Mouse (Mus musculus): ENCODE results near the gene Capn15. TPM values are rescaled to one million over a fixed set of nuclear protein-coding genes. Genes with fewer than 3 reads are reported as not detected.

Capn15 gene
- polyA plus RNA-seq, 1 experiment from 2014 or later = 11.4 TPM

DNA sequence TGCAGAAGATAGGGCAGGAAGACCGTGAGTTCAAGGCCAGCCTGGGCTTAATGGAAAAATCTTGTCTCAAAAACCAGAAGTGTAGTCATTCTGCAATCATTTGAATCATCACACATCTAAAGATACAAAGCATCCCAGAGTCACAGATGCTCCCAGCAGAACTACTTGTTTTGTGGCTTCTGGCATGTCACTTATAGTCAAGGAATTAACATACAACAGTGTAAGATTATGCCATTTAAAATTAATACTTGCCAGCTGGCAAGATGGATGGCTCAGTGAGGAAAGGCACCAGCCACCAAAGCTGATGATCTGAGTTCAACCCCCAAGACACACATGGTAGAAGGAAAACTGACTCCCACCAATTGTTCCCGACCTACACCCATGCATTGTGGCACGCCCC, 31.4 kb upstream of the Capn15 start:
- Histone ChIP-seq H3K4me3 (replicated peaks) (no peak overlapping the region), H3K9ac (no peak overlapping the region), H3K4me1 (replicated peaks) (peaks cover 18% of the 10 kb centered on the region), H3K36me3 (replicated peaks) (no peaks in the 10 kb centered on the region), H3K4me2 (no peak overlapping the region), H3K27ac (replicated peaks) (no peak overlapping the region), H3K27me3 (no peaks in the 10 kb centered on the region), H3K9me3 (replicated peaks) (no peaks in the 10 kb centered on the region)
- no peak for ATAC-seq (ENCODE audit: insufficient read depth)
- WGBS (ENCODE audit: insufficient replicate concordance) = 56% methylated on average over 3 of the region's 3 CpGs

GRCm38 (mm10) chr17:26013711-26014110, 28.1 kb upstream of the Capn15 start:
- 69% methylated on average over 10 of the region's 10 CpGs for WGBS (ENCODE audit: insufficient replicate concordance)
- peaks cover 32% of the 10 kb centered on the region for H3K4me1 ChIP-seq (replicated peaks)
- H3K27me3 ChIP-seq = no peaks in the 10 kb centered on the region
- no peak for ATAC-seq (ENCODE audit: insufficient read depth)
- H3K4me2 ChIP-seq = no peak overlapping the region
- no peaks in the 10 kb centered on the region for H3K9me3 ChIP-seq (replicated peaks)
- no peak overlapping the region for H3K9ac ChIP-seq
- H3K4me3 ChIP-seq (replicated peaks) = no peak overlapping the region
- no peak overlapping the region for H3K27ac ChIP-seq (replicated peaks)
- H3K36me3 ChIP-seq (replicated peaks) = no peaks in the 10 kb centered on the region

- peaks cover 42% of the 10 kb centered on the region for H3K4me1 ChIP-seq (replicated peaks)
- H3K36me3 ChIP-seq (replicated peaks) = no peaks in the 10 kb centered on the region
- H3K9ac ChIP-seq = peak overlapping the region; percentile 15; the same call in 1 of the 2 replicates
- peak overlapping the region; percentile 76 for H3K27ac ChIP-seq (replicated peaks)
- ATAC-seq (ENCODE audit: insufficient read depth) = peak; percentile 93
- peaks cover 11% of the 10 kb centered on the region for H3K27me3 ChIP-seq
- no peaks in the 10 kb centered on the region for H3K9me3 ChIP-seq (replicated peaks)
- H3K4me3 ChIP-seq (replicated peaks) = peak overlapping the region; percentile 41
- H3K4me2 ChIP-seq = peak overlapping the region; percentile 69
- WGBS (ENCODE audit: insufficient replicate concordance) = 3% methylated on average over 15 of the region's 15 CpGs
These were observed 26.4 kb upstream of the Capn15 start for GRCm38 (mm10) chr17:26011841-26012460.

GRCm38 (mm10) chr17:26009540-26009939, 23.9 kb upstream of the Capn15 start:
- H3K36me3 ChIP-seq (replicated peaks) = no peaks in the 10 kb centered on the region
- 18% methylated on average over 4 of the region's 4 CpGs for WGBS (ENCODE audit: insufficient replicate concordance)
- peak; percentile 50; the same call in 1 of the 2 replicates for ATAC-seq (ENCODE audit: insufficient read depth)
- peaks cover 61% of the 10 kb centered on the region for H3K4me1 ChIP-seq (replicated peaks)
- H3K27me3 ChIP-seq = peaks cover 23% of the 10 kb centered on the region
- no peaks in the 10 kb centered on the region for H3K9me3 ChIP-seq (replicated peaks)
- 0 out of 2 replicates have a peak overlapping the region, but pooled peaks have one; percentile 5 for H3K4me2 ChIP-seq
- H3K9ac ChIP-seq = no peak overlapping the region
- no peak overlapping the region for H3K27ac ChIP-seq (replicated peaks)
- H3K4me3 ChIP-seq (replicated peaks) = no peak overlapping the region

- no peak overlapping the region for H3K9ac ChIP-seq
These were observed 23.2 kb upstream of the Capn15 start for GRCm38 (mm10) chr17:26008787-26009186.

GRCm38 (mm10) chr17:26008331-26008730, 22.7 kb upstream of the Capn15 start:
- Histone ChIP-seq H3K4me1 (replicated peaks) (peaks cover 61% of the 10 kb centered on the region), H3K4me2 (no peak overlapping the region), H3K4me3 (replicated peaks) (no peak overlapping the region), H3K27ac (replicated peaks) (no peak overlapping the region; the same call in 1 of the 2 replicates), H3K9ac (no peak overlapping the region), H3K36me3 (replicated peaks) (no peaks in the 10 kb centered on the region), H3K9me3 (replicated peaks) (no peaks in the 10 kb centered on the region), H3K27me3 (peaks cover 23% of the 10 kb centered on the region)
- no peak for ATAC-seq (ENCODE audit: insufficient read depth)

More at GRCm38 (mm10) chr17:26008787-26009186, 23.2 kb upstream of the Capn15 start:
- H3K27me3 ChIP-seq = peaks cover 23% of the 10 kb centered on the region
- H3K4me2 ChIP-seq = 0 out of 2 replicates have a peak overlapping the region, but pooled peaks have one; percentile 5
- H3K27ac ChIP-seq (replicated peaks) = no peak overlapping the region
- 21% methylated on average over 7 of the region's 7 CpGs for WGBS (ENCODE audit: insufficient replicate concordance)
- no peaks in the 10 kb centered on the region for H3K36me3 ChIP-seq (replicated peaks)
- H3K9me3 ChIP-seq (replicated peaks) = no peaks in the 10 kb centered on the region
- no peak for ATAC-seq (ENCODE audit: insufficient read depth)
- H3K4me1 ChIP-seq (replicated peaks) = peaks cover 61% of the 10 kb centered on the region
- H3K4me3 ChIP-seq (replicated peaks) = no peak overlapping the region

GRCm38 (mm10) chr17:26007646-26008045, 22.1 kb upstream of the Capn15 start:
- Histone ChIP-seq H3K4me3 (replicated peaks) (no peak overlapping the region), H3K9ac (no peak overlapping the region), H3K4me1 (replicated peaks) (peaks cover 65% of the 10 kb centered on the region), H3K27me3 (peaks cover 23% of the 10 kb centered on the region), H3K36me3 (replicated peaks) (no peaks in the 10 kb centered on the region), H3K27ac (replicated peaks) (no peak overlapping the region), H3K4me2 (no peak overlapping the region), H3K9me3 (replicated peaks) (no peaks in the 10 kb centered on the region)
- ATAC-seq (ENCODE audit: insufficient read depth) = no peak
- 9% methylated on average over 2 of the region's 2 CpGs for WGBS (ENCODE audit: insufficient replicate concordance)

DNA sequence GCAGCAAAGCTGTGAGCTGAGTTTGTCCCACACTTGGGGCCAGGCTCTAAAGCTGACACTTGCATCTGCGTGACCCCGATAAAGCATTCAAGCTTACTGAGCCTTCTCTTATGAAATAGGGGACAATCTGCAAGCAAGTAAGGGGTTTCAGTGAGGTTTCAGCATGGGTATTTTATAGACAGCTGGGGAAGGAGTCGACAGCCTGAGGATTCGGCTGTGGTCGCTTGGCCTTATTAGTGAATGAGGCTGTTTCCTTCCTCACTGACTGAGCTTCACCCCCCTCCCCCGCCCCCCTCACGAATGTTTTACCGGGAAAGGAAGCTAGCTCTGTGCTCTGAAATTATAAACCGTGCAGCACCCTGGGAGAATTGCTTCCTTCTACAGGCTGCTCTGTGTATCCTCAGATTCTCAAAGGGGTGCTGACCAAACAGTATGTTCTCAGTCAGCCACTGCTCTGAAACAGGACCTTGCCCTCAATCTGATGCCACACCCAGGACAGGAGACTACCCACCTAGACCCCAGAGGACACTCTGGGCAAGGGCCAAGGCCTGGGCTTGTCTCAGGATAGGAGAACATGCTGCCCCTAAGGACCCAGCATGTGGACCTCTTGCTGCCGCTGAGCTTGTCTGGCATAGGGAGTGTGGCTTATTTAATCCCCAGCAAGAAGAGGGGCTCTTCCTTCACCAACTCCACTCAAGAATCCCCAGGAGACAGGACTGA, 20.3 kb upstream of the Capn15 start:
- Histone ChIP-seq H3K4me3 (replicated peaks) (no peak overlapping the region), H3K4me2 (no peak overlapping the region), H3K9me3 (replicated peaks) (no peaks in the 10 kb centered on the region), H3K27ac (replicated peaks) (no peak overlapping the region), H3K9ac (no peak overlapping the region), H3K36me3 (replicated peaks) (no peaks in the 10 kb centered on the region), H3K4me1 (replicated peaks) (peaks cover 50% of the 10 kb centered on the region), H3K27me3 (peaks cover 23% of the 10 kb centered on the region)
- ATAC-seq (ENCODE audit: insufficient read depth) = no peak
- WGBS (ENCODE audit: insufficient replicate concordance) = 28% methylated on average over 10 of the region's 10 CpGs

- no peak for ATAC-seq (ENCODE audit: insufficient read depth)
- Histone ChIP-seq H3K4me1 (replicated peaks) (peaks cover 44% of the 10 kb centered on the region), H3K9me3 (replicated peaks) (no peaks in the 10 kb centered on the region), H3K36me3 (replicated peaks) (no peaks in the 10 kb centered on the region), H3K4me3 (replicated peaks) (no peak overlapping the region), H3K27me3 (peaks cover 23% of the 10 kb centered on the region), H3K27ac (replicated peaks) (no peak overlapping the region), H3K4me2 (no peak overlapping the region), H3K9ac (no peak overlapping the region)
- WGBS (ENCODE audit: insufficient replicate concordance) = 74% methylated on average over 15 of the region's 15 CpGs
These were observed 19.1 kb upstream of the Capn15 start for GRCm38 (mm10) chr17:26004711-26005110.

DNA sequence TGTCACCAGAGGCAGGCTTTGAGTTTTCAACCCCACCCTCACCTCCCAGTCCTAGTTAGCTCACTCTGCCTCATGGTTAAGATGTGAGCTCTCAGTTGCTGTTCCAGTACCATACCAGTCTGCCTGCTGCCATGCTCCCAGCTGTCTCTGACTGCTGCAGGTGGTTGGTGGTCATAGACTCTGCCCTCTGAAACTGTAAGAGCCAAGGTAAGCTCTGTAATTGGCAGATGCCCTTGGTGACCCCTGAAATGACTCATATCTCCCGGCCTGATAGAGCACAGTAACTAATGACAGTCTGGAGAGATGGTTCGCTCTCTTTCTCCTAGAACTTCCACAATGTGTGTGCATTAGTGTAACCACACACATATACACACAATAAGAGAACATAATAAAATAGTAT, 18.3 kb upstream of the Capn15 start:
- Histone ChIP-seq H3K4me1 (replicated peaks) (peaks cover 35% of the 10 kb centered on the region), H3K4me2 (no peak overlapping the region), H3K27ac (replicated peaks) (no peak overlapping the region), H3K27me3 (peaks cover 23% of the 10 kb centered on the region), H3K4me3 (replicated peaks) (no peak overlapping the region), H3K9me3 (replicated peaks) (no peaks in the 10 kb centered on the region), H3K9ac (no peak overlapping the region), H3K36me3 (replicated peaks) (no peaks in the 10 kb centered on the region)
- WGBS (ENCODE audit: insufficient replicate concordance) = 74% methylated on average over 2 of the region's 2 CpGs
- ATAC-seq (ENCODE audit: insufficient read depth) = no peak

- Histone ChIP-seq H3K9ac (no peak overlapping the region), H3K4me1 (replicated peaks) (peaks cover 13% of the 10 kb centered on the region), H3K9me3 (replicated peaks) (no peaks in the 10 kb centered on the region), H3K27ac (replicated peaks) (no peak overlapping the region), H3K4me3 (replicated peaks) (no peak overlapping the region), H3K4me2 (no peak overlapping the region), H3K27me3 (no peaks in the 10 kb centered on the region), H3K36me3 (replicated peaks) (no peaks in the 10 kb centered on the region)
- ATAC-seq (ENCODE audit: insufficient read depth) = no peak
- 73% methylated on average over 11 of the region's 11 CpGs for WGBS (ENCODE audit: insufficient replicate concordance)
These were observed 12.8 kb upstream of the Capn15 start for GRCm38 (mm10) chr17:25998425-25998824.
